Mouse (Mus musculus) urinary bladder, adult 2 months (tissue): ENCODE results near the gene Socs3. TPM values are rescaled to one million over a fixed set of nuclear protein-coding genes. Genes with fewer than 3 reads are reported as not detected.

Experiments used
- DNase-seq: peaks from one replicate; pipeline ENCODE4 v3.0.0; 2022; ENCODE audit warnings: low spot score
- polyA plus RNA-seq: library from polyadenylated mRNA; depleted of rRNA; stranded (reverse); fragments of >200 nt; gene quantifications from 2 replicates; pipeline ENCODE4 v1.2.3, GENCODE M21; 2012

Gene Socs3
- polyA plus RNA-seq, 1 experiment = 9.8 TPM

GRCm38 (mm10) chr11:117972656-117973558 is 3.1 kb upstream of the Socs3 start:
- DNase-seq = no peak

GRCm38 (mm10) chr11:117971646-117972242 is 1.9 kb upstream of the Socs3 start:
- no peak for DNase-seq

GRCm38 (mm10) chr11:117971100-117971499 is 1.3 kb upstream of the Socs3 start:
- DNase-seq = no peak

- DNase-seq = peak; percentile 95
Measured at GRCm38 (mm10) chr11:117969100-117969944, 525 bp downstream of the Socs3 start.

- no peak for DNase-seq
Measured at GRCm38 (mm10) chr11:117968716-117969099, 1.1 kb downstream of the Socs3 start.

GRCm38 (mm10) chr11:117968016-117968671 is 1.7 kb downstream of the Socs3 start:
- no peak for DNase-seq

- no peak for DNase-seq
Measured at GRCm38 (mm10) chr11:117967249-117968015, 2.4 kb downstream of the Socs3 start.

GRCm38 (mm10) chr11:117966506-117967100 is 3.2 kb downstream of the Socs3 start:
- no peak for DNase-seq

GRCm38 (mm10) chr11:117965561-117965981 is 4.3 kb downstream of the Socs3 start:
- no peak for DNase-seq

- no peak for DNase-seq
Measured at GRCm38 (mm10) chr11:117965052-117965451, 4.8 kb downstream of the Socs3 start.

GRCm38 (mm10) chr11:117964294-117964693 is 5.6 kb downstream of the Socs3 start:
- DNase-seq = no peak

GRCm38 (mm10) chr11:117963872-117964271 is 6.0 kb downstream of the Socs3 start:
- DNase-seq = no peak

GRCm38 (mm10) chr11:117963091-117963793 is 6.6 kb downstream of the Socs3 start:
- DNase-seq = peak; percentile 96

- no peak for DNase-seq
Measured at GRCm38 (mm10) chr11:117962228-117963067, 7.4 kb downstream of the Socs3 start.

GRCm38 (mm10) chr11:117960601-117961000 is 9.2 kb downstream of the Socs3 start:
- no peak for DNase-seq

- no peak for DNase-seq
Measured at GRCm38 (mm10) chr11:117959741-117960381, 10.0 kb downstream of the Socs3 start.

GRCm38 (mm10) chr11:117959166-117959565 is 10.7 kb downstream of the Socs3 start:
- no peak for DNase-seq

GRCm38 (mm10) chr11:117958197-117958596 is 11.7 kb downstream of the Socs3 start:
- DNase-seq = no peak
